Mouse (Mus musculus): ENCODE measurements around the gene Med8. TPM values are rescaled to one million over a fixed set of nuclear protein-coding genes. Genes with fewer than 3 reads are reported as not detected.

Gene Med8
- 128 TPM for polyA plus RNA-seq (2017; shearing (Covaris generic))

DNA sequence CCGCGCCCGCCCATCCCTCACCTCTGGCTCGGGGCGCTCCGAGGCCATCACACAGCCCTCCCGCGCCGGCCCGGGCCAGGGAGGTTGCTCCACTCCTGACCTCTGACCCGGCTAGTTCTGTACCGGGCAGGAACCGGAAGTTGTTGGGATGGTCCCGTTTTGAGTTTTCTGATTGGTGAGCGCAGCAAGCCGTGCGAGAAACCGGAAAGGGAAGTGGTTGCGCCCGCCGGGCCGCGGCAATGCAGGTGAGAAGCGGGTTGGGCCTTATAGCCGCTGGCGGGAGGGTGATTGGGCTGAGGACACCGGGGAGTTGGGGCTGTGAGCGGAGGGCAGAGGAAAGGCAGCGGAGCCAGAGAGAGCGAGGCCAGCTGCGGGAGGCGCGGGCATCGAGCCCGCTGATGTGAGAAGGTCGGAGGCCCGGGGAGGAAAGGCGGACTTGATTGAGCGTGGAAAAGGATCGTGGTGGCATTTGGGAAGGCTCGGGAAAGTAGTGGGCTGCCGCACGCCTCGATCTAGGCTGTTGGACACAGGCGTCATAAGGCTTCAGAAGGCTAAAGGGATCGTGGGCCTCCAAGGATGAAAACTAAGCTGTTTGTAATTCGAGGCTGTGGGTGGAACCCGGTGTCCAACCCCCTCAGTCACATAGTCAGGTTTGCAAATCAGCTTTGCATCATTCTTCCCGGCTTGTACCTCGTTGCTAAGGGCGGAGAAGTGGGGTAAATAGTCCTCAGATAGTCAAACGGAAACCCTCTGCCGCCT lies at the start of gene Med8, which contains the start of gene Szt2:
Med8 (plus strand) TSS at position 196 of the 759 bp plus-strand sequence.
Szt2 (minus strand) TSS at position 132 of the 759 bp plus-strand sequence.

DNA sequence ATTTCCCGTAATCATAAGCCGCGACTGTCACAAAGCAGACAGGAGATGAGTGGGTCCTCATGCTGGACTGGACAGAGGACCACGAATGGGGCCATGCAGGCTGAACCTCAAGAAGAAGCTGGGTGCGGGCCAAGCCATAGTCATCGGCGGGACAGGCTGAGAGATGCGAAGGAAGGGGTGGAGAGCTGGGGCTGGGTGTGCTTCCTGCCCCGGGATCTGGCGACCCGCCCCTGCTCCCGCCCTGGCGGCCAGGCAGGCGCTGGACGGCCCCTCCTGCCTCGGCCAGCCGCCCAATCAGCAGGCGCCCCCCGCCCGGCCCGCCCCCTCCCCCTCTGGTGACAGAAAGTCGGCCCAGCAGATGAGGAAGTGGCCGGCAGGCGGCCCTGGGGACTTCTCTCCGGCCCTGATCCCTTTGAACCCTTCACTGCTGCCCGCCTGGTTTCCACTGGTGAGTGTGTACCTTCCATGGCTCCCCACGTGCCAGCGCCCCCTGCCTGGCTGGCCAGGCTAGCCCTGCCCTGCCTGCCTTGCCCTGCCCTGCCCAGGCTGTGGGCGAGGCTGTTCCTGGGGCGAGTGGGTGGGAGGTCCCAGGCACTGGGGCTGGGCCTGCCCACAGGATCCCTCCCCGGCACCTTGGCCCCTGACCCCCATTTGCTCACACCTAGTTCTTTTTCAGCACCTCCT lies 18.8 kb downstream of the Med8 start, which contains the start of gene Elovl1:
Elovl1 (plus strand) TSS at position 326 of the 684 bp plus-strand sequence.

DNA sequence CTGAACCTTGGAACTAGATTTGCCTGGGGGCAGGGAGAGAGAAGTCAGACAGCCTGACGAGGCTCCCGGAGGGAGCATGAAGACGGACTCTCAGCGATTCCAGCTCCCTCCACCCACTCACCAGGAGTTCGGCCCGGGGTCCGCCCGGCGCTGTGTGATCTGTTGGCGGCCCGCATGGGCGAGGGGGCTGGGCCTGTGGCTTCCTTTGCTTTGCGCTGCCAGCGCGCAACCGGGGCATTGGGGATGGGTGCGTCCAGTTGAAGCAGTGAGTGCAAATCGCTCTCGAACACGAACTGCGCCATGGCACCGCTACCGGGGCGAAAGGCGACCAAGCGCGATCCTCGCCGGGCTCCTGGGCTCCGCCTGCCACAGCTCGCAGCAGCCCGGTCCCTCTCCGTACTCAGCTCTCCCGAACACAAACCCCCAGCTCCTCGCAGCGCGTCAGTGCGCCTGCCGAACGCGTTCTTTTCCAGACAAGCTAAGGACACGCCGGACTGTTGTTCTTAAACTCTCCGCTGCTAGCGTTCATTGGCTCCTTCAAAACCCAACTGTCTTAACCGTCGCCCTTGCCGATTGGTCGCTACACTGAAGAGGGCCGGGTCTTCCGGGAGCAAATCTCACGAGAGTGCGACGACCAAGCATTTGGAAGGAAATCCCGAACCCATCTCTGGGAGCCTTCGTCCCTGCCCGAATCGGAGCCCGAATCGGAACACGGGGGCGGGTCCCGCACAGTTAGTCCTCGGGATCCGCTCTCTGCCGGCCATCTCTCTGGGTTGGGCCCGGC lies 27.9 kb downstream of the Med8 start, which contains the start of gene Cdc20:
Cdc20 (minus strand) TSS at position 533 of the 784 bp plus-strand sequence.

DNA sequence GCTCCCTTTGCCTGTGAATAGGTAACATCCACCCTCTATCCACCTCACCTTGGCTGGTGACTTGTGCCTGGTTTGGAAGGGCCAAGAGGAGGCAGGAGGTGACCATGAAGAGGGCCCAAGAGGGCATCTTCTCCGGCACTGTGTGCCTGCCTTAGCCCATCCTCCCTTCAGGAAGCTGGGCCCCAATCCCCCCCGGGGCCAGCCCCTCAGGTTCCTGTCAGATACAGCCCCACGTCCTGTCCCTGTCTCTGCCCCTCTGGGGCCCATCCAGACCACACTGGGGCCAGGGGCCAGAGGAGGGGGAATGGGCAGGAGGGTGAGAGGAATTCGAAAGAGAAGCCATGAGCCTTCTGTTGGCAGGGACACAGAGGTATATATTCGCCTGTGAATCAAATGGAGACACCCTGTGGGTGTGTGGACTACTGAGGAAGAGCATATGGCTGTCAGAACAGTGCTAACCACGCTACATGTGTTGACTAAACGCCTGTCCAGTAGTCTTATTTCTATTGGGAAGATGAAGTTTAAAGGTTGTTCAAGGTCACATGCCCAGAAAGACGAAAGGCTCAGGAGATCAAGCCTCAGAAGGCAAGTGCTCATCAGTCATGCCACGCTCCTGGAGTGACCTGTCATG lies 48.3 kb downstream of the Med8 start, which contains the start of gene Mpl:
Mpl (minus strand) TSS at position 169 of the 631 bp plus-strand sequence.

Other genes starting within 250 kb of the Med8 start
- gene Kdm4a, start 229.3 kb upstream of the Med8 start, polyA plus RNA-seq (2017; shearing (Covaris generic)), result 43.6 TPM
- 0.55 TPM for gene Ptprf, start 117.9 kb upstream of the Med8 start, polyA plus RNA-seq (2017; shearing (Covaris generic))
- 20.9 TPM for gene Szt2, start 64 bp upstream of the Med8 start, polyA plus RNA-seq (2017; shearing (Covaris generic))
- gene Elovl1, start 18.8 kb downstream of the Med8 start, polyA plus RNA-seq (2017; shearing (Covaris generic)), result 172 TPM
- 15.4 TPM for gene Cdc20, start 28.0 kb downstream of the Med8 start, polyA plus RNA-seq (2017; shearing (Covaris generic))
- gene Mpl, start 48.2 kb downstream of the Med8 start, polyA plus RNA-seq (2017; shearing (Covaris generic)), result not detected
- gene Tie1, start 80.7 kb downstream of the Med8 start, polyA plus RNA-seq (2017; shearing (Covaris generic)), result 0.17 TPM
- not detected for gene 2610528J11Rik, start 117.7 kb downstream of the Med8 start, polyA plus RNA-seq (2017; shearing (Covaris generic))
- not detected for gene Tmem125, start 134.7 kb downstream of the Med8 start, polyA plus RNA-seq (2017; shearing (Covaris generic))
- gene Cfap57, start 211.4 kb downstream of the Med8 start, polyA plus RNA-seq (2017; shearing (Covaris generic)), result not detected
- gene Ebna1bp2, start 211.5 kb downstream of the Med8 start, polyA plus RNA-seq (2017; shearing (Covaris generic)), result 172 TPM
- not detected for gene Olfr62, start 249.6 kb downstream of the Med8 start, polyA plus RNA-seq (2017; shearing (Covaris generic))